Comparison of ENCODE assay signal across 18 mouse cellular contexts in the genomic region with DNA sequence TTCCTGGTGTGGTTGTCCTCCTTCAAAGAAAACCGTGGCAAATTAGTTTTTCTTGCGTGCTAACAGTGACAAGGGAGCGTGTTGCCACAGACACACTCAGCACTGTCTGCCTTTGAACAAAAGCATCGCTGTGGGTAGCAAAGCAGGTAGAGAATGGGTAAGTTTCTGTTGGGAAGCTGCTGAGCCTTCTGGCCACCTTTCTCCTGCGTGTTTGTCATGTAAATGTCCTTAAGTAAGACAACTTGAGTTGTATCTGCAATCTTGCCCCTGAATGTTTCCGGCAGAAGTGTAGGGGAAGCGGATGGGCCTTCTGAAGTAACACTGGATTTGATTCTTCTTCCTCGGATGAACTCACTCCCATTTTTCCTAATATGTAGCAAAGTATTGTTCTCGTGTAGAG.
"Had no signal": no experiment of that assay in that cellular context is flagged by ENCODE, and none has a peak within 500 bp of the region (broad histone marks: within the 10 kb centered on the region; RNA-seq: fewer than 3 reads in every experiment).

No protein-coding gene starts in this region.

- H3K27me3 ChIP-seq: neural tube, embryonic 13.5 days; neural tube, embryonic 15.5 days had no signal

- ATAC-seq: liver, postnatal 0 days; midbrain, embryonic 16.5 days had no signal

- DNase-seq: liver, postnatal 0 days; lung, embryonic 14.5 days; lung, postnatal 10 days; lung, postnatal 4 days; midbrain, embryonic 14.5 days; right cerebral cortex, adult 18-20 months; right cerebral cortex, postnatal 25 days; right cerebral cortex, postnatal 4 days; spleen, adult 18-20 months; thymus, adult 18-20 months; thymus, postnatal 14 days; thymus, postnatal 36 days had no signal

- H3K9ac ChIP-seq: liver, postnatal 0 days; lung, embryonic 14.5 days; midbrain, embryonic 12.5 days; neural tube, embryonic 13.5 days; neural tube, embryonic 15.5 days had no signal

- H3K4me3 ChIP-seq: midbrain, embryonic 10.5 days; midbrain, embryonic 12.5 days; myocyte; neural tube, embryonic 13.5 days; neural tube, embryonic 15.5 days had no signal

- H3K4me1 ChIP-seq: midbrain, embryonic 12.5 days; neural tube, embryonic 13.5 days; neural tube, embryonic 15.5 days had no signal

- H3K4me2 ChIP-seq: lung, embryonic 14.5 days; midbrain, embryonic 12.5 days; neural tube, embryonic 13.5 days; neural tube, embryonic 15.5 days had no signal

- H3K9me3 ChIP-seq: midbrain, embryonic 10.5 days; midbrain, embryonic 12.5 days; neural tube, embryonic 13.5 days; neural tube, embryonic 15.5 days had no signal

- H3K36me3 ChIP-seq: midbrain, embryonic 10.5 days; midbrain, embryonic 12.5 days; neural tube, embryonic 13.5 days; neural tube, embryonic 15.5 days had no signal

- H3K27ac ChIP-seq: midbrain, embryonic 10.5 days; midbrain, embryonic 12.5 days; neural tube, embryonic 13.5 days; neural tube, embryonic 15.5 days had no signal
